23 mouse cellular contexts compared by ENCODE assay signal in the genomic region with DNA sequence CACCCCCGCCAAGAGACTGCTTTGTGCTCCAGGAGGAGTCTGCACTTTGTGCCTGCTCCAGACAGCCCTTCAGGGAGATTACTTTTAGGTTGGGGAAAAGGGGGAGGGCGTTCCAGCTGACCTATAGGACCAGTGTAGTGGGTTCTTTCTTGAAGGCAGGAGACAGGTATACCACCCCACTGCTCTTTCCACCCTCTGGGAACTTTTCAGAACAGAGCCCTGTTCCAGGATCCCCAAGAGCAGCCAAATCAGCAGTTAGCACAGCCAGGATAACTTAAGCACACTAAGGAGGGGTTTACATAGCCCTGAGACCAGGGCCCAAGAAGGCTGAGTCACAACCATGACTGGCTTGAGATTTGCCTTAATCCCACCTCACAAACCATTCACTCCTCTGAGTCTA. TPM values are rescaled to one million over a fixed set of nuclear protein-coding genes. Genes with fewer than 3 reads are reported as not detected.
"Had no signal": no experiment of that assay in that cellular context is flagged by ENCODE, and none has a peak within 500 bp of the region (broad histone marks: within the 10 kb centered on the region; RNA-seq: fewer than 3 reads in every experiment).

No protein-coding gene starts in this region.

- DNase-seq: lung, adult 18-20 months; lung, embryonic 14.5 days; lung, postnatal 10 days; lung, postnatal 4 days; midbrain, embryonic 14.5 days; retina, postnatal 1 day; right cerebral cortex, adult 18-20 months; right cerebral cortex, postnatal 25 days; right cerebral cortex, postnatal 4 days; spleen, adult 18-20 months had no signal

- H3K4me3 ChIP-seq: liver, embryonic 12.5 days; midbrain, embryonic 10.5 days; midbrain, embryonic 12.5 days; myocyte; neural tube, embryonic 13.5 days; neural tube, embryonic 15.5 days had no signal

- H3K4me2 ChIP-seq: liver, embryonic 12.5 days; lung, embryonic 14.5 days; midbrain, embryonic 12.5 days; neural tube, embryonic 13.5 days; neural tube, embryonic 15.5 days had no signal

- H3K27me3 ChIP-seq: liver, embryonic 12.5 days; midbrain, embryonic 12.5 days; neural tube, embryonic 13.5 days; neural tube, embryonic 15.5 days had no signal

- H3K4me1 ChIP-seq: liver, embryonic 12.5 days; midbrain, embryonic 10.5 days; midbrain, embryonic 12.5 days had no signal

- ATAC-seq: liver, embryonic 12.5 days; midbrain, embryonic 16.5 days had no signal

- H3K27ac ChIP-seq: liver, embryonic 12.5 days; liver, embryonic 14.5 days; midbrain, embryonic 10.5 days; midbrain, embryonic 12.5 days; neural tube, embryonic 13.5 days; neural tube, embryonic 15.5 days had no signal

- H3K36me3 ChIP-seq: liver, embryonic 12.5 days; midbrain, embryonic 10.5 days; midbrain, embryonic 12.5 days; neural tube, embryonic 13.5 days; neural tube, embryonic 15.5 days had no signal

- H3K9ac ChIP-seq: liver, embryonic 12.5 days; liver, embryonic 14.5 days; lung, embryonic 14.5 days; midbrain, embryonic 12.5 days; neural tube, embryonic 13.5 days; neural tube, embryonic 15.5 days had no signal

- H3K9me3 ChIP-seq: liver, embryonic 12.5 days; midbrain, embryonic 10.5 days; midbrain, embryonic 12.5 days; neural tube, embryonic 13.5 days; neural tube, embryonic 15.5 days had no signal

RNA-seq across cellular contexts. Expression of a gene that starts 1.7 kb away (rescaled TPM):
- total RNA-seq: megakaryocyte-erythroid progenitor cell, adult 5-6 weeks had no signal
- polyA plus RNA-seq: liver, embryonic 12.5 days; liver, embryonic 14.5 days; liver, embryonic 16.5 days; lung, embryonic 14.5 days; midbrain, embryonic 10.5 days; midbrain, embryonic 12.5 days; midbrain, embryonic 14.5 days; midbrain, embryonic 16.5 days; myocyte; neural tube, embryonic 11.5 days; neural tube, embryonic 13.5 days; neural tube, embryonic 15.5 days; stomach, embryonic 16.5 days had no signal

RNA-seq across cellular contexts. Expression of a gene that starts 52.3 kb away (rescaled TPM):
- total RNA-seq: megakaryocyte-erythroid progenitor cell, adult 5-6 weeks had no signal
- polyA plus RNA-seq: liver, embryonic 12.5 days; liver, embryonic 14.5 days; lung, embryonic 14.5 days; midbrain, embryonic 12.5 days; midbrain, embryonic 14.5 days; midbrain, embryonic 16.5 days; myocyte; neural tube, embryonic 11.5 days; neural tube, embryonic 13.5 days; neural tube, embryonic 15.5 days; stomach, embryonic 16.5 days had no signal

RNA-seq across cellular contexts. Expression of a gene that starts 52.9 kb away (rescaled TPM):
- total RNA-seq: megakaryocyte, adult 5-6 weeks; megakaryocyte-erythroid progenitor cell, adult 5-6 weeks had no signal
